Mouse (Mus musculus) adrenal gland, postnatal 10 days (tissue): ENCODE measurements around the gene Ccdc33. TPM values are rescaled to one million over a fixed set of nuclear protein-coding genes. Genes with fewer than 3 reads are reported as not detected.

ENCODE experiments used
- total RNA-seq, 2 experiments: library from RNA; stranded (reverse); gene quantifications; 2 replicates each; pipeline ENCODE4 v1.2.3; 2021

The Ccdc33 gene
- total RNA-seq, 2 experiments from 2014 or later = 0.12 TPM; not detected in 1

Other genes with a start within 250 kb of the Ccdc33 start
- 10 to 100 TPM; 71.2 to 74.8 TPM for gene Ubl7, start 207.8 kb downstream of the Ccdc33 start, total RNA-seq
- gene Sema7a, start 178.7 kb downstream of the Ccdc33 start, total RNA-seq = 10 to 100 TPM; 18.0 to 19.8 TPM
- gene Cyp11a1, start 112.4 kb downstream of the Ccdc33 start, total RNA-seq = 1,000 to 10,000 TPM; 1,564 to 1,873 TPM
- 1 to 10 TPM; 1.1 to 1.3 TPM for gene Stra6, start 55.0 kb downstream of the Ccdc33 start, total RNA-seq
- gene Islr, start 85.5 kb upstream of the Ccdc33 start, total RNA-seq = 10 to 100 TPM; 46.5 to 47.1 TPM
- gene Islr2, start 85.5 kb upstream of the Ccdc33 start, total RNA-seq = 10 to 100 TPM in 1 of 2 experiments, 1 to 10 TPM in 1; 5.0 to 11.0 TPM
- 10 to 100 TPM; 21.8 to 25.6 TPM for gene Pml, start 131.0 kb upstream of the Ccdc33 start, total RNA-seq
- gene Stoml1, start 134.3 kb upstream of the Ccdc33 start, total RNA-seq = 10 to 100 TPM; 14.6 to 22.4 TPM
- 10 to 100 TPM; 49.1 to 49.2 TPM for gene Loxl1, start 194.4 kb upstream of the Ccdc33 start, total RNA-seq